In genomic region chr13:75775961-75776360, GRCm38 (mm10) we compare ENCODE assay signal across 16 mouse cellular contexts.
"Had no signal": no experiment of that assay in that cellular context is flagged by ENCODE, and none has a peak within 500 bp of the region (broad histone marks: within the 10 kb centered on the region; RNA-seq: fewer than 3 reads in every experiment).

No protein-coding gene starts in this region.

- H3K4me3 ChIP-seq: lung, embryonic 15.5 days; megakaryocyte, embryonic 14.5 days; midbrain, embryonic 13.5 days; neural tube, embryonic 12.5 days; stomach, embryonic 15.5 days had no signal

- ATAC-seq: lung, postnatal 0 days; midbrain, embryonic 13.5 days; midbrain, embryonic 16.5 days had no signal

- H3K9me3 ChIP-seq: lung, embryonic 15.5 days; megakaryocyte, embryonic 14.5 days; midbrain, embryonic 13.5 days; neural tube, embryonic 12.5 days; stomach, embryonic 15.5 days had no signal

- H3K27ac ChIP-seq: liver, embryonic 14.5 days; lung, embryonic 15.5 days; macrophage; midbrain, embryonic 13.5 days; neural tube, embryonic 12.5 days; stomach, embryonic 15.5 days had no signal

- H3K36me3 ChIP-seq: lung, embryonic 15.5 days; midbrain, embryonic 13.5 days; neural tube, embryonic 12.5 days had no signal

- H3K4me1 ChIP-seq: lung, embryonic 15.5 days; midbrain, embryonic 13.5 days; neural tube, embryonic 12.5 days; stomach, embryonic 15.5 days had no signal

- DNase-seq: lung, adult 2 months; lung, postnatal 14 days; lung, postnatal 36 days; right cerebral cortex, postnatal 14 days; thymus, adult 18-20 months; thymus, postnatal 14 days; thymus, postnatal 36 days had no signal

- H3K27me3 ChIP-seq: lung, embryonic 15.5 days; megakaryocyte, embryonic 14.5 days; midbrain, embryonic 13.5 days; neural tube, embryonic 12.5 days; stomach, embryonic 15.5 days had no signal

- H3K9ac ChIP-seq: liver, embryonic 14.5 days; lung, embryonic 15.5 days; midbrain, embryonic 13.5 days; neural tube, embryonic 12.5 days; stomach, embryonic 15.5 days had no signal

- H3K4me2 ChIP-seq: lung, embryonic 15.5 days; midbrain, embryonic 13.5 days; neural tube, embryonic 12.5 days; stomach, embryonic 15.5 days had no signal
